Mouse (Mus musculus) inflammation-experienced regulatory T-cells (primary cell): ENCODE measurements around the gene Ms4a4a. TPM values are rescaled to one million over a fixed set of nuclear protein-coding genes. Genes with fewer than 3 reads are reported as not detected.

Experiments used
- polyA plus RNA-seq, 2 experiments: library from polyadenylated mRNA; unstranded; fragments of 100-300 nt; shearing (Covaris generic); gene quantifications; one replicate each; pipeline ENCODE4 v1.2.1; 2017

Ms4a4a gene
- polyA plus RNA-seq: 1 to 10 TPM in 1 of 2 experiments, under 1 TPM in 1; 0.45 to 1.6 TPM

GRCm38 (mm10) chr19:11375273-11375672 lies at the start of gene Ms4a4a:
Ms4a4a (plus strand) TSS chr19:11375523.

GRCm38 (mm10) chr19:11335932-11336331 lies 39.4 kb upstream of the Ms4a4a start, which contains the start of gene Ms4a7:
Ms4a7 (minus strand) TSS chr19:11336146.

GRCm38 (mm10) chr19:11404527-11404926 lies 29.2 kb downstream of the Ms4a4a start, which contains the start of gene Ms4a4c:
Ms4a4c (plus strand) TSS chr19:11404770.

Other genes with a start within 250 kb of the Ms4a4a start
- gene 1700017D01Rik, start 244.6 kb upstream of the Ms4a4a start, polyA plus RNA-seq: not detected
- not detected for gene 1700025F22Rik, start 210.2 kb upstream of the Ms4a4a start, polyA plus RNA-seq
- gene Ms4a13, start 178.8 kb upstream of the Ms4a4a start, polyA plus RNA-seq: not detected
- gene Ms4a12, start 143.1 kb upstream of the Ms4a4a start, polyA plus RNA-seq: under 1 TPM in 1 of 2 experiments, not detected in 1; 0.20 TPM
- gene Ms4a1, start 109.3 kb upstream of the Ms4a4a start, polyA plus RNA-seq: 10 to 100 TPM in 1 of 2 experiments, 1 to 10 TPM in 1; 4.1 to 14.7 TPM
- gene Ms4a5, start 91.7 kb upstream of the Ms4a4a start, polyA plus RNA-seq: not detected
- under 1 TPM in 1 of 2 experiments, not detected in 1; 0.07 TPM for gene Ms4a14, start 61.1 kb upstream of the Ms4a4a start, polyA plus RNA-seq
- 1 to 10 TPM in 1 of 2 experiments, under 1 TPM in 1; 0.43 to 1.8 TPM for gene Ms4a7, start 39.4 kb upstream of the Ms4a4a start, polyA plus RNA-seq
- 100 to 1,000 TPM in 1 of 2 experiments, 10 to 100 TPM in 1; 38.9 to 156 TPM for gene Ms4a4c, start 29.2 kb downstream of the Ms4a4a start, polyA plus RNA-seq
- 1,000 to 10,000 TPM; 2,238 to 3,168 TPM for gene Ms4a4b, start 68.0 kb downstream of the Ms4a4a start, polyA plus RNA-seq
- gene Ms4a6c, start 93.8 kb downstream of the Ms4a4a start, polyA plus RNA-seq: 10 to 100 TPM; 12.9 to 14.6 TPM
- 100 to 1,000 TPM; 228 to 249 TPM for gene Gm8369, start 110.4 kb downstream of the Ms4a4a start, polyA plus RNA-seq
- 100 to 1,000 TPM; 810 to 848 TPM for gene Ms4a6b, start 141.0 kb downstream of the Ms4a4a start, polyA plus RNA-seq
- 1 to 10 TPM; 3.2 to 3.4 TPM for gene Ms4a4d, start 161.3 kb downstream of the Ms4a4a start, polyA plus RNA-seq
- gene Ms4a6d, start 229.3 kb downstream of the Ms4a4a start, polyA plus RNA-seq: 10 to 100 TPM in 1 of 2 experiments, 1 to 10 TPM in 1; 9.6 to 13.4 TPM
- gene Ms4a2, start 248.2 kb downstream of the Ms4a4a start, polyA plus RNA-seq: under 1 TPM; 0.31 to 0.35 TPM